Mouse (Mus musculus) kidney, postnatal 0 days (tissue): ENCODE results near the gene Fads2. TPM values are rescaled to one million over a fixed set of nuclear protein-coding genes. Genes with fewer than 3 reads are reported as not detected.

Experiments used
- ATAC-seq: fragments of 200-750 bp; cut with Nextera tagmentation; replicated peaks from 2 replicates; pipeline ENCODE4 v1.8.0; 2017; ENCODE audit warnings: low read depth, moderate number of reproducible peaks, moderate TSS enrichment, moderate library complexity; ENCODE audit not compliant: low FRiP score
- DNase-seq: peaks from one replicate; pipeline ENCODE4 v3.0.0-alpha.2; 2016; ENCODE audit warnings: low spot score
- H3K27ac ChIP-seq: fragments of 300-500 bp; sonication (generic); 2 replicates; pipeline ENCODE4 v1.5.1; 2014; ENCODE audit warnings: mild to moderate bottlenecking
- H3K27me3 ChIP-seq: fragments of 300-500 bp; sonication (generic); 2 replicates; pipeline ENCODE4 v1.6.1; 2014; ENCODE audit warnings: low read length, mixed read lengths; ENCODE audit not compliant: insufficient read depth
- H3K36me3 ChIP-seq: fragments of 300-500 bp; sonication (generic); 2 replicates; pipeline ENCODE4 v1.6.1; 2014; ENCODE audit warnings: low read length, mixed read lengths; ENCODE audit not compliant: insufficient read depth
- H3K4me1 ChIP-seq: fragments of 300-500 bp; sonication (generic); replicated peaks from 2 replicates; pipeline ENCODE4 v1.6.1; 2014; ENCODE audit warnings: antibody characterized with exemption, low read length, mixed read lengths; ENCODE audit not compliant: insufficient read depth
- H3K4me2 ChIP-seq: fragments of 300-500 bp; sonication (generic); 2 replicates; pipeline ENCODE4 v1.6.1; 2014; ENCODE audit warnings: mild to moderate bottlenecking, low read length, moderate library complexity, mixed read lengths
- H3K4me3 ChIP-seq: fragments of 300-500 bp; sonication (generic); replicated peaks from 2 replicates; pipeline ENCODE4 v1.5.1; 2014; ENCODE audit warnings: low read depth, low read length
- H3K9ac ChIP-seq: fragments of 300-500 bp; sonication (generic); 2 replicates; pipeline ENCODE4 v1.6.1; 2014; ENCODE audit warnings: low read depth, low read length
- H3K9me3 ChIP-seq: fragments of 300-500 bp; sonication (generic); replicated peaks from 2 replicates; pipeline ENCODE4 v1.6.1; 2016; ENCODE audit warnings: low read length, inconsistent platforms, mixed read lengths
- CTCF ChIP-seq: IDR thresholded peaks from 2 replicates; pipeline ENCODE4 v1.5.1; 2016; ENCODE audit warnings: antibody characterized with exemption, low read depth, mild to moderate bottlenecking, moderate library complexity
- WGBS: fragments of 180-500 bp; shearing (Covaris S2); extraction: QIAGEN DNeasy Blood & Tissue Kit; methylation state at CpG from one replicate; pipeline ENCODE4 v1.1.7; 2014; 5-methylcytosine and 5-hydroxymethylcytosine counted together
- polyA plus RNA-seq: library from polyadenylated mRNA; unstranded; fragments of >200 nt; fragmentation: Nextera tagmentation; extraction: Ambion mirVana; gene quantifications from 2 replicates; pipeline ENCODE4 v1.2.1, GENCODE M21; 2015

Gene Fads2
- polyA plus RNA-seq, 1 experiment from 2014 or later: 37.1 TPM

DNA sequence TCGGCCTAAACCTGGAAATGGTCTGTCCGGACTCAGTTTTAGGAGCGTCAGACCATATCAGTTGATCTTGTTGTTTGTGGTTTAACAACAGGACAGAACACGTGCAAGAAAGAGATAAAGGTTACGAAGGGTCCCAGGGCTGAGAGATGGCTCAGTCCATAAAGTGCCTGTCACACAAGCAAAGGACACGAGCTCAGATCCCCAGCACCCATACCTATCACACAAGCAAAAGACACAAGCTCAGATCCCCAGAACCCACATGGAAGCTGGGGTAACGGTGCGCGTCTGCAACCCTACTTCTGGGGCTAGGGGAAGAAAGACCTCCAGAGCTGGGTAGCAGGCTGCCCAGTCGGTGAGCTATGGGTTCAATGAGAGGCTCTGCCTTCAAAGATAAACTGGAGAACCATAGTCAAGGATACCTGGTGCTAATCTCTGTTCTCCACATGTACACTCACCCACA is 3.5 kb upstream of the Fads2 start:
- no peak for TF ChIP-seq CTCF
- WGBS: 75% methylated on average over 10 of the region's 10 CpGs

DNA sequence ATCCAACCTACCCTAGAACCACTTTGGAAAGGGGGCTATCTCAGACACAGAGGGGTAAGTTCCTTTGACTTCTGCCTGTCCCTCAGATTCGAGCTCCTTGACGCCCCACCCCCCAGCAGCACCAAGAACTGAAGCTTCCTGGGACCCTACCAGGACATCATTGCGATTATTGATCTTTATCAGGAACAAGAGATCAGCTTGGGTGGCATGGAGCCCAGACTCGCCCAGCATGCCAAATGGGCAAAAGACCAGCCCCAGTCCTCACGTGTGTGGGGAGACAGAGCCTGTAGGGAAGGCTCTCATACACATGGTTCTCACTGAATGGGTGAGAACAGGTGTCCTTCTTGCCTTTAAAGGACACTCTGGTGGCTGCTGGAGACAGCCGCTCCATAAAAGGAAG is 2.7 kb upstream of the Fads2 start:
- Histone ChIP-seq H3K27me3 (no peaks in the 10 kb centered on the region), H3K27ac (no peak overlapping the region), H3K9me3 (no peaks in the 10 kb centered on the region), H3K4me3 (no peak overlapping the region), H3K36me3 (no peaks in the 10 kb centered on the region), H3K4me1 (peaks cover 12% of the 10 kb centered on the region), H3K4me2 (no peak overlapping the region), H3K9ac (no peak overlapping the region)
- ATAC-seq (no peak), DNase-seq (no peak)
- TF ChIP-seq CTCF: no peak
- 86% methylated on average over 6 of the region's 6 CpGs for WGBS

More for the DNA sequence above, 3.5 kb upstream of the Fads2 start:
- H3K4me3 ChIP-seq: no peak overlapping the region
- H3K27ac ChIP-seq: no peak overlapping the region
- H3K4me2 ChIP-seq: no peak overlapping the region
- no peak overlapping the region for H3K9ac ChIP-seq
- peaks cover 6% of the 10 kb centered on the region; the same call in 1 of the 2 replicates for H3K4me1 ChIP-seq
- no peaks in the 10 kb centered on the region for H3K27me3 ChIP-seq
- DNase-seq (no peak), ATAC-seq (no peak)
- no peaks in the 10 kb centered on the region for H3K36me3 ChIP-seq
- H3K9me3 ChIP-seq: no peaks in the 10 kb centered on the region

DNA sequence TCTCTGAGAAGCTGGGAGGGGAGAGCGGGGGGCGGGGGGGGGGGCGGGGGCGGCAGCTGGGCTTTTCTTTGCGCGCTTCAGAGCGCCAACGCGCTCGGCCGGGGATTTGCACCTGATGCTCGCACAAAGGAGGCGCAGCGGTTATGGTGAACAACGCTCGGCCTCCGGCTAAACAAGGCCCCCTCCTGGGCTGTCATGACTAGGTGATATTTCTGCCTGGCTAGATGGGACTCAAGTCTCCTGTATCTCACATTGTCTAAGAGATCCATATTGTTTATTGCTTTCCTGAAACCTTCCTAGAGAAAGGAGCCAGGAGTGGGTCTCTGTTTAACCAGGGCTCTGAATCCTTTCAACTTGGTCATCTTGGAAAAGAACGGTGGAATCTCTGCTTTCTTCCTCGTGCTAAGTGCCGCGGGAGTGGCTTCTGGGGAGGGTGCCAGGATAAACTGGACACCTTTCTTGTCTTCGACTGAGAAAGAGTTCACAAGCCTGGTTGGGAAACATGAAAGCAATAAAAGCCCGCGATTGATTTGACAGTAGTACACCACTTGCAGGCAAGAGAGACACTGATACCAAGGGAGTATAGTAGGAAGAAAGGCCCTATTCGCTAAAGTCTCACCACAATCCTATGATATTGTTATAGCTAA is 631 bp upstream of the Fads2 start:
- peak; percentile 25 for DNase-seq
- Histone ChIP-seq H3K4me3 (peak overlapping the region; percentile 65), H3K4me2 (peak overlapping the region; percentile 86), H3K27me3 (no peaks in the 10 kb centered on the region), H3K4me1 (peaks cover 12% of the 10 kb centered on the region), H3K27ac (peak overlapping the region; percentile 87), H3K9ac (peak overlapping the region; percentile 45), H3K9me3 (no peaks in the 10 kb centered on the region), H3K36me3 (no peaks in the 10 kb centered on the region)
- 3% methylated on average over 24 of the region's 25 CpGs for WGBS
- TF ChIP-seq CTCF: no peak
- ATAC-seq: peak; percentile 29

DNA sequence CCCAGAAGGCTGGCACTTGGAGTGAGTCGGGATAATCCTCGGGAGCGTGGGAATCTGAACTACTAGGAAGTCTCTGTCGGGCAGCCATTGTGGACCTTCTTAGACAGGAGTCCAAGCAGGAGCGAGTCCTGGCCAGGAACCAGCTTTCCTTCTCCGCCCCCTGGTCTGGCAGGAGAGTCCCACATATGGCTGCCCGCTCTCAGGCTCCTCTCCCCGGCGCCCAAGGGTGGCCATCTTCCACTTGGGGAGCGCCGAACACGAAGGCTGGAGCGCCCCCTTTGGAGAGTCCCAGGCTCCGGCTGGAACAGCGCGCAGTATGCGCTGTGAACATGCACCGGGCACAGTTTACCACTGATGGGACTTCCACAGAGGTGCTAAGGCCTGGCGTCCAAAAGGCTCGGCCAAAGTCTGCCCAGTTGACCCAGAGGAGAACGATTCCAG is 895 bp downstream of the Fads2 start:
- WGBS: under 1% methylated on average over 21 of the region's 21 CpGs
- peak overlapping the region; percentile 65 for H3K4me3 ChIP-seq
- DNase-seq (peak; percentile 89), ATAC-seq (peak; percentile 78)
- peaks cover 12% of the 10 kb centered on the region for H3K4me1 ChIP-seq
- no peaks in the 10 kb centered on the region for H3K36me3 ChIP-seq
- H3K9ac ChIP-seq: peak overlapping the region; percentile 69
- H3K4me2 ChIP-seq: peak overlapping the region; percentile 86
- no peaks in the 10 kb centered on the region for H3K9me3 ChIP-seq
- peak overlapping the region; percentile 87 for H3K27ac ChIP-seq
- TF ChIP-seq CTCF: peak; percentile 75
- H3K27me3 ChIP-seq: no peaks in the 10 kb centered on the region

DNA sequence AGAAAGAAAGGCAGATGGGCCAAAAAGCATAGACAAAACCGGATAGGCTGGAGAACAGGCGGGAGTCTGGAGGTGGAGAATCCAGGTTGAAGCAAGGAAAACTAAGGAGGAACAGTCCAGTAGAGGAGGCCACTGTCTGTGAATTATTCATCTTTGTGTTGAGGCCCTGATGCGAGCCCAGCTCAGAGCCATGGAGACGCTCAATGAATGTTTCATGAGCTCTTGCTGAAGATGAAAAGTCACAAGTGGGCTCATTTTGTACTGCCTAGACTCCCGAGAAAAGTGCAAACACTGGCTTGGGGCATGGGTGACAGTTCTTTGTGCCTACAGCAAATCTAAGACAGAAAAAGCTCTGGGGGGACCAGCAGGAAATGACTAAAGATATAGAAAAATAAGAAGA is 3.7 kb downstream of the Fads2 start:
- Histone ChIP-seq H3K4me3 (no peak overlapping the region), H3K27me3 (no peaks in the 10 kb centered on the region), H3K9ac (no peak overlapping the region), H3K27ac (no peak overlapping the region), H3K36me3 (0 out of 2 replicates have a peak, but pooled peaks cover 3% of the 10 kb centered on the region), H3K9me3 (no peaks in the 10 kb centered on the region), H3K4me1 (peaks cover 12% of the 10 kb centered on the region), H3K4me2 (no peak overlapping the region)
- TF ChIP-seq CTCF: no peak
- ATAC-seq (no peak), DNase-seq (no peak)
- WGBS: 79% methylated on average over 5 of the region's 5 CpGs

DNA sequence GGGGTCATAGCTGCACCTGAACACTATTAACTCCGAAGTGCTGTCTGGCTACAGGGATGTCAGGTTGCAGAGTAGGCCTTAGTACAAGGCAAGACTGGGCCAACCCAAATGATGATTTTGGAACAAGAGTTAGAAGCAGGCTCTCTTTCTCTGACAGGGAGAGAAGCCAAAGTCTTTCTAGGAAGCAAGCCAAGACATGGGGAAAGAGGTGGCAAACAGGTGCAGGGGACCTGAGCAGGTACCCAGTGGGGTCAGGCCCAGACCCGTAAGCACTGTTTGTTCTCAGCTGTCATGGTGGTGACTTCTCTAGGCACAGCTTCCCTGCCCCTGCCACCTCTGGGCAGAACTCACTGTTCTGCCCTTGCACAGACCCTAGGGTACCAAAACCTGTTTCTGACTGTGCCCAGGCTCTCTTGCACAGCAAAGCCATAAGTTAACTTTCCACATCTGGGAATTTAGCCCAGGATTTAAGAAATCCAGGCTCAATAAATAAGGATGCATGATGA is 5.1 kb downstream of the Fads2 start:
- H3K4me3 ChIP-seq: no peak overlapping the region
- 83% methylated on average over 2 of the region's 2 CpGs for WGBS
- no peak overlapping the region for H3K27ac ChIP-seq
- no peak for TF ChIP-seq CTCF
- no peak overlapping the region for H3K4me2 ChIP-seq
- H3K36me3 ChIP-seq: peaks cover 5% of the 10 kb centered on the region; the same call in 1 of the 2 replicates
- peaks cover 8% of the 10 kb centered on the region for H3K4me1 ChIP-seq
- DNase-seq (no peak), ATAC-seq (no peak)
- no peaks in the 10 kb centered on the region for H3K27me3 ChIP-seq
- H3K9me3 ChIP-seq: no peaks in the 10 kb centered on the region
- H3K9ac ChIP-seq: no peak overlapping the region
